Mouse (Mus musculus): ENCODE data around the gene Defb29. TPM values are rescaled to one million over a fixed set of nuclear protein-coding genes. Genes with fewer than 3 reads are reported as not detected.

The Defb29 gene
- polyA plus RNA-seq, 2 experiments, result not detected

GRCm38 (mm10) chr2:152543478-152543877, 3.6 kb upstream of the Defb29 start:
- no peak for TF ChIP-seq POLR2A (IDR thresholded peaks at IDR 0.05; ENCODE audit: borderline replicate concordance, extremely low read depth, insufficient read depth, insufficient read length)
- H3K4me3 ChIP-seq (replicated peaks; ENCODE audit: low read length), result no peak overlapping the region
- no peaks in the 10 kb centered on the region for H3K9me3 ChIP-seq (ENCODE audit: control insufficient read depth, low read length)
- no peaks in the 10 kb centered on the region for H3K4me1 ChIP-seq (ENCODE audit: control insufficient read depth, insufficient read depth, low read length)
- no peaks in the 10 kb centered on the region for H3K36me3 ChIP-seq (ENCODE audit: control insufficient read depth, insufficient read depth, low read length)
- WGBS, result 51% methylated on average over 4 of the region's 4 CpGs
- ATAC-seq (ENCODE audit: low FRiP score, low read depth), result no peak
- H3K4me2 ChIP-seq (replicated peaks; ENCODE audit: low read depth, low read length, severe bottlenecking), result no peak overlapping the region
- no peak overlapping the region for H3K9ac ChIP-seq (ENCODE audit: low read depth, low read length, severe bottlenecking)
- DNase-seq (ENCODE audit: low spot score), result no peak
- H3K27ac ChIP-seq (replicated peaks; ENCODE audit: low read depth, low read length), result no peak overlapping the region
- no peaks in the 10 kb centered on the region for H3K27me3 ChIP-seq (ENCODE audit: control insufficient read depth, insufficient read depth, low read length)

- WGBS, result 74% methylated on average over 2 of the region's 2 CpGs
- DNase-seq (ENCODE audit: low spot score) (no peak), ATAC-seq (ENCODE audit: low FRiP score, low read depth) (no peak)
- no peak for TF ChIP-seq POLR2A (IDR thresholded peaks at IDR 0.05; ENCODE audit: borderline replicate concordance, extremely low read depth, insufficient read depth, insufficient read length)
- Histone ChIP-seq H3K4me1 (ENCODE audit: control insufficient read depth, insufficient read depth, low read length) (no peaks in the 10 kb centered on the region), H3K36me3 (ENCODE audit: control insufficient read depth, insufficient read depth, low read length) (no peaks in the 10 kb centered on the region), H3K4me3 (replicated peaks; ENCODE audit: low read length) (no peak overlapping the region), H3K27me3 (ENCODE audit: control insufficient read depth, insufficient read depth, low read length) (no peaks in the 10 kb centered on the region), H3K9ac (ENCODE audit: low read depth, low read length, severe bottlenecking) (no peak overlapping the region), H3K27ac (replicated peaks; ENCODE audit: low read depth, low read length) (no peak overlapping the region), H3K4me2 (replicated peaks; ENCODE audit: low read depth, low read length, severe bottlenecking) (no peak overlapping the region), H3K9me3 (ENCODE audit: control insufficient read depth, low read length) (no peaks in the 10 kb centered on the region)
These were observed 3.0 kb upstream of the Defb29 start for GRCm38 (mm10) chr2:152542897-152543296.

- H3K9ac ChIP-seq (ENCODE audit: low read depth, low read length, severe bottlenecking), result no peak overlapping the region
- no peaks in the 10 kb centered on the region for H3K9me3 ChIP-seq (ENCODE audit: control insufficient read depth, low read length)
- no peaks in the 10 kb centered on the region for H3K27me3 ChIP-seq (ENCODE audit: control insufficient read depth, insufficient read depth, low read length)
- DNase-seq (ENCODE audit: low spot score), result no peak
- no peak for ATAC-seq (ENCODE audit: low FRiP score, low read depth)
- no peaks in the 10 kb centered on the region for H3K4me1 ChIP-seq (ENCODE audit: control insufficient read depth, insufficient read depth, low read length)
- H3K4me3 ChIP-seq (replicated peaks; ENCODE audit: low read length), result no peak overlapping the region
- no peak for TF ChIP-seq POLR2A (IDR thresholded peaks at IDR 0.05; ENCODE audit: borderline replicate concordance, extremely low read depth, insufficient read depth, insufficient read length)
- H3K4me2 ChIP-seq (replicated peaks; ENCODE audit: low read depth, low read length, severe bottlenecking), result no peak overlapping the region
- WGBS, result 69% methylated on average over 9 of the region's 9 CpGs
- H3K36me3 ChIP-seq (ENCODE audit: control insufficient read depth, insufficient read depth, low read length), result no peaks in the 10 kb centered on the region
- no peak overlapping the region for H3K27ac ChIP-seq (replicated peaks; ENCODE audit: low read depth, low read length)
These were observed 2.1 kb upstream of the Defb29 start for GRCm38 (mm10) chr2:152541979-152542378.

GRCm38 (mm10) chr2:152517981-152518380, 21.9 kb downstream of the Defb29 start, which contains the start of gene Defb28:
TSS of gene Defb28 (plus strand) at chr2:152518255.
- Histone ChIP-seq H3K4me2 (replicated peaks; ENCODE audit: low read depth, low read length, severe bottlenecking) (no peak within 1 kb of the TSS), H3K36me3 (ENCODE audit: control insufficient read depth, insufficient read depth, low read length) (no peaks in the 10 kb centered on the region), H3K9ac (ENCODE audit: low read depth, low read length, severe bottlenecking) (no peak within 1 kb of the TSS), H3K4me3 (replicated peaks; ENCODE audit: low read length) (no peak within 1 kb of the TSS), H3K27ac (replicated peaks; ENCODE audit: low read depth, low read length) (no peak within 1 kb of the TSS), H3K9me3 (ENCODE audit: control insufficient read depth, low read length) (no peaks in the 10 kb centered on the region), H3K27me3 (ENCODE audit: control insufficient read depth, insufficient read depth, low read length) (no peaks in the 10 kb centered on the region), H3K4me1 (ENCODE audit: control insufficient read depth, insufficient read depth, low read length) (no peaks in the 10 kb centered on the region)
- DNase-seq (ENCODE audit: low spot score) (no peak), ATAC-seq (ENCODE audit: low FRiP score, low read depth) (no peak)
- 68% methylated on average over 4 of the region's 4 CpGs for WGBS
- TF ChIP-seq POLR2A (IDR thresholded peaks at IDR 0.05; ENCODE audit: borderline replicate concordance, extremely low read depth, insufficient read depth, insufficient read length), result no peak

GRCm38 (mm10) chr2:152516084-152516483, 23.8 kb downstream of the Defb29 start:
- Histone ChIP-seq H3K4me2 (replicated peaks; ENCODE audit: low read depth, low read length, severe bottlenecking) (no peak overlapping the region), H3K4me1 (ENCODE audit: control insufficient read depth, insufficient read depth, low read length) (no peaks in the 10 kb centered on the region), H3K9me3 (ENCODE audit: control insufficient read depth, low read length) (no peaks in the 10 kb centered on the region), H3K4me3 (replicated peaks; ENCODE audit: low read length) (no peak overlapping the region), H3K9ac (ENCODE audit: low read depth, low read length, severe bottlenecking) (no peak overlapping the region), H3K36me3 (ENCODE audit: control insufficient read depth, insufficient read depth, low read length) (no peaks in the 10 kb centered on the region), H3K27ac (replicated peaks; ENCODE audit: low read depth, low read length) (no peak overlapping the region), H3K27me3 (ENCODE audit: control insufficient read depth, insufficient read depth, low read length) (no peaks in the 10 kb centered on the region)
- 36% methylated on average over 4 of the region's 4 CpGs for WGBS
- DNase-seq (ENCODE audit: low spot score) (peak; percentile 23), ATAC-seq (ENCODE audit: low FRiP score, low read depth) (peak; percentile 75; the same call in 1 of the 2 replicates)
- no peak for TF ChIP-seq POLR2A (IDR thresholded peaks at IDR 0.05; ENCODE audit: borderline replicate concordance, extremely low read depth, insufficient read depth, insufficient read length)

GRCm38 (mm10) chr2:152511592-152511991, 28.3 kb downstream of the Defb29 start, which contains the start of gene Defb26:
TSS of gene Defb26 (minus strand) at chr2:152511692.
- Histone ChIP-seq H3K27ac (replicated peaks; ENCODE audit: low read depth, low read length) (no peak within 1 kb of the TSS), H3K9me3 (ENCODE audit: control insufficient read depth, low read length) (no peaks in the 10 kb centered on the region), H3K9ac (ENCODE audit: low read depth, low read length, severe bottlenecking) (no peak within 1 kb of the TSS), H3K4me1 (ENCODE audit: control insufficient read depth, insufficient read depth, low read length) (no peaks in the 10 kb centered on the region), H3K27me3 (ENCODE audit: control insufficient read depth, insufficient read depth, low read length) (no peaks in the 10 kb centered on the region), H3K36me3 (ENCODE audit: control insufficient read depth, insufficient read depth, low read length) (no peaks in the 10 kb centered on the region), H3K4me2 (replicated peaks; ENCODE audit: low read depth, low read length, severe bottlenecking) (no peak within 1 kb of the TSS), H3K4me3 (replicated peaks; ENCODE audit: low read length) (no peak within 1 kb of the TSS)
- WGBS, result 85% methylated on average over 1 of the region's 1 CpGs
- DNase-seq (ENCODE audit: low spot score) (no peak), ATAC-seq (ENCODE audit: low FRiP score, low read depth) (no peak)
- no peak for TF ChIP-seq POLR2A (IDR thresholded peaks at IDR 0.05; ENCODE audit: borderline replicate concordance, extremely low read depth, insufficient read depth, insufficient read length)

All from limb, embryonic 14.5 days (tissue).